Mouse (Mus musculus): ENCODE measurements at regions not wholly inside any gene's neighbourhood (a gene's known extent, or its start where the extent isn't known, plus 50 kb on each side); places are given as distances from the start of the nearest gene placed in this dataset.

DNA sequence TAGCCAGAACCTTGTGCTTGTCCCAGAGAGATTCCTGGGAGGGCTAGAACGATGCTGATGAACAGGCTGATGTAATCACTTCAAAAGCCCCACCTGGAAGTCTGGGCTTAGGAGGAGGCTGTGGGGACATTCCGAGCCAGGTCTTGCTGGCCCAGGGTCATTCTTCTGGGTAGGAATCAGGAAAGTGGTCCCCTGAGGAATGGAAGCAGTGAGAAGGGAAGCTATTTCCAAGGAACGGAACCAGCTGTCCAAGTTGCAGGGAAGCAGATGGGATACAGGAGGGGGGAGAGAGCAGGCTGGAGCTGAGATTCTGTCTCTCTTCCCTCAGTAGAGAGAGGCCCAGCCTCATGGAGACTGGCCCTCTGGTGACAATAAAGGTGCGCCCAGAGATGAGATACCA, 243.9 kb downstream of the Tcf7l2 start:
- no peak overlapping the region for H3K27ac ChIP-seq (ENCODE audit: low read depth, low read length)
- ATAC-seq (replicated peaks; ENCODE audit: low FRiP score) (no peak), DNase-seq (ENCODE audit: low spot score) (no peak)
- H3K4me3 ChIP-seq (ENCODE audit: low read depth, low read length), result no peak overlapping the region
- H3K4me1 ChIP-seq (replicated peaks; ENCODE audit: control insufficient read depth, insufficient read depth, low read length), result no peaks in the 10 kb centered on the region
- no peaks in the 10 kb centered on the region for H3K27me3 ChIP-seq (replicated peaks; ENCODE audit: control insufficient read depth, insufficient read depth, low read length)
- no peaks in the 10 kb centered on the region for H3K9me3 ChIP-seq (ENCODE audit: control insufficient read depth, low read length)
- no peaks in the 10 kb centered on the region for H3K36me3 ChIP-seq (ENCODE audit: control insufficient read depth, insufficient read depth, low read length)
- 81% methylated on average over 4 of the region's 4 CpGs for WGBS
- H3K9ac ChIP-seq (ENCODE audit: low read depth, low read length), result no peak overlapping the region
- H3K4me2 ChIP-seq, result no peak overlapping the region

DNA sequence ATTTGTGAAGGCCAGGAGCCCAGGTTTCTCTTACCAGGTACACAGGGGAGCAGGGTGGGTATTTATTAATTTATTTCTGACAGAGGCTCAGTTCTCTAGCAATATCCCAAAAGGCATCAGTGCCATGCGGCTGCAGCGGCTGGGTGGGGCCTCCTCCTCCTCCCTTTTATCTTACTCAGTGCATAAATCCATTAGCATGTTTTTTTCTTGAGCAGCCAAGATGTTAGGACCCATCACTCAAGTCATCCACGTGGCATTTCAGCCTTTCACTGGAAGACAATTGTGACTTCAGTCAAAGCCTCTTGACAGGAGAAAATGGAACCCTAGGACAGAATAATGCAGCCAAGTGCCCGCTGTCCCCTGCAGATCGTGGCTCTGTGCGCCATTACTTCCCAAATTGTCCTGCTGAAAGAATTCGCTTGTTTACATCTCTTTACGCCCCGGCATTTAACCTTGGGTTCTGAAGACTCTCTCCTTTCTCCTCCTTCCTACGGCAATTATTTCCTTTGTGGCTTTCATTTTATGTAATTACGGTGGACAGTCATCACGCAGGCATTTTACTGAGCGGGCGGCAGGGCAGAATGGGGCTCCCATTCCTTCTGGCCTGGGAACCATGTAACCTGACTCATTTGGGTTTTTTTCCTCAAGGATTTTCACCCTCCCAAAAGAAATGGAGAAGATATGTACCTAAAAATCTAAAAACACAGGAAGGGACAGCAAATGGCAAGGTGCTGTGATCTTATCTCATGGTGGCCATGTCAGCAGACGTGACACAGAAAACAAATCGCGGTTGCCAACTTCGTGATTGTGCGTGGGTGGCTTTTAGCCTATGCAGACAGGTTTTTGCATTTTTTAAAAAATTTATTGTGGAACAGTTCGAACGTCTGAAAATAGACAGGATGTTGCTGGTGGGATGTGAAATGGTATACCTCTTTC, 250.4 kb downstream of the Tcf7l2 start:
- WGBS, result 82% methylated on average over 21 of the region's 21 CpGs
- H3K4me1 ChIP-seq (replicated peaks; ENCODE audit: control insufficient read depth, insufficient read depth, low read length), result no peaks in the 10 kb centered on the region; the same call in none of the 2 replicates
- H3K36me3 ChIP-seq (ENCODE audit: control insufficient read depth, insufficient read depth, low read length), result no peaks in the 10 kb centered on the region
- no peak overlapping the region for H3K4me2 ChIP-seq
- 0 out of 2 replicates have a peak, but pooled peaks cover 2% of the 10 kb centered on the region for H3K27me3 ChIP-seq (replicated peaks; ENCODE audit: control insufficient read depth, insufficient read depth, low read length)
- ATAC-seq (replicated peaks; ENCODE audit: low FRiP score), result no peak
- no peak overlapping the region for H3K27ac ChIP-seq (ENCODE audit: low read depth, low read length)
- H3K9me3 ChIP-seq (ENCODE audit: control insufficient read depth, low read length), result no peaks in the 10 kb centered on the region
- no peak for DNase-seq (ENCODE audit: low spot score)
- H3K9ac ChIP-seq (ENCODE audit: low read depth, low read length), result no peak overlapping the region
- no peak overlapping the region for H3K4me3 ChIP-seq (ENCODE audit: low read depth, low read length)

DNA sequence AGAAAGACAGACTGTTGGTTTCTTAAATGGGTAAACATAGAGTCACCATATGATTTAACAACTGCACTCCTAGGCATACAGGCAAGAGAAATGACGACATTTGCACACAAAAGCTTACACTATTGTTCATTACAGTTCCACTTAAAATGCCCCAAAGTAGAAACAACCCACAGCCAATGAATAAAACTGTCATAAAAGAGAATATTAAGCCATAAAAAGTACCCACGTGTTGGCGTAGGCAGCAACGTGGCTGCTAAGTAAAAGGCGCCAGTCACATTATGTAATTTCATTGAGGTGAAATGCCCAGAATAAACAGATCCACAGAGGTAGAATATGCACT, 251.1 kb downstream of the Tcf7l2 start:
- no peak overlapping the region for H3K4me3 ChIP-seq (ENCODE audit: low read depth, low read length)
- no peaks in the 10 kb centered on the region for H3K36me3 ChIP-seq (ENCODE audit: control insufficient read depth, insufficient read depth, low read length)
- H3K27ac ChIP-seq (ENCODE audit: low read depth, low read length), result no peak overlapping the region
- WGBS, result 80% methylated on average over 5 of the region's 5 CpGs
- no peaks in the 10 kb centered on the region for H3K9me3 ChIP-seq (ENCODE audit: control insufficient read depth, low read length)
- DNase-seq (ENCODE audit: low spot score) (no peak), ATAC-seq (replicated peaks; ENCODE audit: low FRiP score) (no peak)
- H3K4me2 ChIP-seq, result no peak overlapping the region
- H3K27me3 ChIP-seq (replicated peaks; ENCODE audit: control insufficient read depth, insufficient read depth, low read length), result 0 out of 2 replicates have a peak, but pooled peaks cover 2% of the 10 kb centered on the region
- H3K4me1 ChIP-seq (replicated peaks; ENCODE audit: control insufficient read depth, insufficient read depth, low read length), result no peaks in the 10 kb centered on the region; the same call in none of the 2 replicates
- no peak overlapping the region for H3K9ac ChIP-seq (ENCODE audit: low read depth, low read length)

DNA sequence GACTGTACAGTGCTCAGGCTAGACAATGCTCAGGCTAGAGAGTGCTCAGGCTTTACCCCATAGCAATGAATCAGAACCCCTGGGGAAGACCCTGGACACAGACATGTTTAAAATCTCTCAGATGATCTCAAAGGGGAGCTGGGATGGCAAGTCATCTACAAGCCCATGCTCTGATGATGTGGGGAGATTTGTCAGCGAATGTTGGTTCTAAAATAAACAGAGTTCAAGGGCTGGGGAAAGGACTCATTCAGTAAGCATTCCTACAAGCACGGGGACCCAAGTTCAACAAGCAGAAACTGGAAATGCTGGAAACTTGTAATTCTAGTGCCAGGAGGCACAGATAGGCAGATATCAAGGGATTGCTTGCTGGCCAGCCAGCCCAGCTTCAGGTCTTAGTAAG, 254.1 kb downstream of the Tcf7l2 start:
- ATAC-seq (replicated peaks; ENCODE audit: low FRiP score) (no peak), DNase-seq (ENCODE audit: low spot score) (no peak)
- no peak overlapping the region for H3K4me2 ChIP-seq
- H3K36me3 ChIP-seq (ENCODE audit: control insufficient read depth, insufficient read depth, low read length), result no peaks in the 10 kb centered on the region
- H3K27ac ChIP-seq (ENCODE audit: low read depth, low read length), result no peak overlapping the region
- WGBS, result 69% methylated on average over 2 of the region's 2 CpGs
- H3K4me1 ChIP-seq (replicated peaks; ENCODE audit: control insufficient read depth, insufficient read depth, low read length), result no peaks in the 10 kb centered on the region; the same call in none of the 2 replicates
- H3K9ac ChIP-seq (ENCODE audit: low read depth, low read length), result no peak overlapping the region
- H3K9me3 ChIP-seq (ENCODE audit: control insufficient read depth, low read length), result no peaks in the 10 kb centered on the region
- 0 out of 2 replicates have a peak, but pooled peaks cover 2% of the 10 kb centered on the region for H3K27me3 ChIP-seq (replicated peaks; ENCODE audit: control insufficient read depth, insufficient read depth, low read length)
- H3K4me3 ChIP-seq (ENCODE audit: low read depth, low read length), result no peak overlapping the region

DNA sequence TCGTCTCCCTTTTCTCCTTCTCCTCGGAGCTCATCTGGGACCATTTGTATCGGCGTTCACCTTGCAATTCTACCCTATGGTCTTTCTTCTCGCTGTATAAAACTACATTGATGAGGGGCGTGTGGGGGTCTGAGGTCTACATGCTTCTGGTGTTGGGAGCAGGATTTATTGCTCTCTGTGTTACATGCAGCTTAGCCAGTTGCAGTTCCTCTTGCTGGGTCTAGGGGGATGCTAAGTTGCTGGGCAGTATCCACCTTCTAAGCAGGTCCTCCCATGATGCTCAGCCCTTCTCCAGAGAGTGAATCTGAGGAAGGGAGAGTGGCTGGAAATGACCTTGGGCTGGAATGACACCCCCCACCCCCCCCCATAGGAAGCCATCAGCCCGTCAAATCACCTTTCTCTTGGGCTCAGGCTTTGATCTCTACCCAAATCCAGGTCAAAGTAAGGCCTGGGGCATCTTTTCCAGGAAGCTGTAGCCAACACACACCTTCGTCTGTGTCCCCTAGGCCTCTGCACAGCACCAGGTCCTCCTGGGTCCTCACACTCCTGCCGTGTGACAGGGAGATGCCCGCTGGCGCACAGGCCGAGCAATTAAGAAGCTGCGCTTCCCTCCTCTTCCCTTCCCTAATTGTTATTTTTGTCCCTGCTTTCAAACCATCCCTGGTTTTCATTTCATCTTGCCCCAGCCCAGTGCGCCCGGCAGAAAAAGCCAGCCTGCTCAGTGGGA, 257.0 kb downstream of the Tcf7l2 start:
- Histone ChIP-seq H3K27ac (ENCODE audit: low read depth, low read length) (no peak overlapping the region), H3K4me2 (no peak overlapping the region), H3K4me3 (ENCODE audit: low read depth, low read length) (no peak overlapping the region), H3K36me3 (ENCODE audit: control insufficient read depth, insufficient read depth, low read length) (no peaks in the 10 kb centered on the region), H3K9me3 (ENCODE audit: control insufficient read depth, low read length) (no peaks in the 10 kb centered on the region), H3K9ac (ENCODE audit: low read depth, low read length) (no peak overlapping the region), H3K27me3 (replicated peaks; ENCODE audit: control insufficient read depth, insufficient read depth, low read length) (no peaks in the 10 kb centered on the region), H3K4me1 (replicated peaks; ENCODE audit: control insufficient read depth, insufficient read depth, low read length) (no peaks in the 10 kb centered on the region)
- ATAC-seq (replicated peaks; ENCODE audit: low FRiP score) (no peak), DNase-seq (ENCODE audit: low spot score) (no peak)
- WGBS, result 83% methylated on average over 15 of the region's 15 CpGs

DNA sequence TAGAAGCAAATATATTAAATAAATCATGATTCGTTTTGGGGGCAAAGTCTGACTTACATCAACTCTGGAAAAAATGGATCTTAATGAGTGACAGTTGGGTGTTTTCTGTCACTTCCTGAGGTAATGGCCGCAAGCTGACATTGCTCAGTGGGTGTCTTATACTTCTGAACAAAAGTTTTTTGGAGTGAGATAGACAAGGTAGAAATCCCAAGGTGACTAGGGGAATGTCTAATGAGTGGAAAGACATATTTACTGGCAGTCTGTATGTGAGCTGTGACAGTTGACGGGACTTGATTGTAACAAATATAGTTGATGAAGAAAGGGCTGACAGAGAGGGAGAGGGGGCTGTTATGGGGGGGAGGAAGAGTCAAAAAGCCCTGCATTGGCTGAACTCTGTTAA, 257.8 kb downstream of the Tcf7l2 start:
- Histone ChIP-seq H3K4me1 (replicated peaks; ENCODE audit: control insufficient read depth, insufficient read depth, low read length) (no peaks in the 10 kb centered on the region), H3K4me2 (no peak overlapping the region), H3K4me3 (ENCODE audit: low read depth, low read length) (no peak overlapping the region), H3K9me3 (ENCODE audit: control insufficient read depth, low read length) (no peaks in the 10 kb centered on the region), H3K9ac (ENCODE audit: low read depth, low read length) (no peak overlapping the region), H3K36me3 (ENCODE audit: control insufficient read depth, insufficient read depth, low read length) (no peaks in the 10 kb centered on the region), H3K27me3 (replicated peaks; ENCODE audit: control insufficient read depth, insufficient read depth, low read length) (no peaks in the 10 kb centered on the region), H3K27ac (ENCODE audit: low read depth, low read length) (no peak overlapping the region)
- 78% methylated on average over 3 of the region's 3 CpGs for WGBS
- ATAC-seq (replicated peaks; ENCODE audit: low FRiP score), result no peak
- no peak for DNase-seq (ENCODE audit: low spot score)

DNA sequence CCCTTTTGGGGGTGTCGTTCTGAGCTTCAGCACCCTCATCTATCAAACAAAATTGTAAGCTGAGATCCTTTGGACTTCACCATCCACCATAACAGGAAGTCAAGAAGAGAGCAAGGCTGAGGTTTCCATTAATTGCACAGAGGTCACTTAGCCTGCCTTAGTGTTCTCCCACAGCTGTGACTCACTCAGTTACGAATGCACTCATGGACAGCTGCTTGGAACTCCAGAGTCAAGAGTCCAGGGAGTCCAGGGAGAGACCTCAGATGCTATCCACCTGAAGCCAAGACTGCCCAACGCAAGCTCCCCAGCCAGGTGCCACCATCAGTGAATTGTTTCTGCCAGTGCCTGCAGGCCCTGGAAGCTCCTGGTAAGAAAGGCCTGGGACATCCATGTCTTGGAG, 259.8 kb downstream of the Tcf7l2 start:
- Histone ChIP-seq H3K4me3 (ENCODE audit: low read depth, low read length) (no peak overlapping the region), H3K4me1 (replicated peaks; ENCODE audit: control insufficient read depth, insufficient read depth, low read length) (no peaks in the 10 kb centered on the region), H3K27ac (ENCODE audit: low read depth, low read length) (no peak overlapping the region), H3K4me2 (no peak overlapping the region), H3K9me3 (ENCODE audit: control insufficient read depth, low read length) (no peaks in the 10 kb centered on the region), H3K9ac (ENCODE audit: low read depth, low read length) (no peak overlapping the region), H3K27me3 (replicated peaks; ENCODE audit: control insufficient read depth, insufficient read depth, low read length) (no peaks in the 10 kb centered on the region), H3K36me3 (ENCODE audit: control insufficient read depth, insufficient read depth, low read length) (no peaks in the 10 kb centered on the region)
- WGBS, result 83% methylated on average over 3 of the region's 3 CpGs
- ATAC-seq (replicated peaks; ENCODE audit: low FRiP score) (no peak), DNase-seq (ENCODE audit: low spot score) (no peak)

DNA sequence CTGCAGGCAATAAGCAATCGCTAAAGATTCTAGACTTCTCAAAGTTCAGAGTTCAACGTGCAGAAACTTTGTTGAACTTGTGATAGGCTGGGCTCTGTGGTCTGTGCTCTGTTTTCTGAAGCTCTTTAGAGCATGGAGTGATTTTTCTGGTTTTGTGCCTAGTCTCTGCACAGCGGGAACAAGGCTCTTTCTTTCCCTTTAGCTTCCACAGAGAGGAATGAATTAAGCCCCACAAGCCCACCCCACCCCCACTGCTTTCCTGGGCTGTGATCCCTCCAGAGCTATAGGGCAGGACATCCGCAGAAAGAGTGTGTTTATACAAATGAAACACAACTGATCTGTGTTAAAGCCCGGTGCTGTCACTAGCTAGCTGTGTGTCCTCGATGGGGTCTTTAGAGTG, 264.3 kb downstream of the Tcf7l2 start:
- no peaks in the 10 kb centered on the region for H3K9me3 ChIP-seq (ENCODE audit: control insufficient read depth, low read length)
- no peak overlapping the region for H3K4me2 ChIP-seq
- H3K4me1 ChIP-seq (replicated peaks; ENCODE audit: control insufficient read depth, insufficient read depth, low read length), result no peaks in the 10 kb centered on the region
- ATAC-seq (replicated peaks; ENCODE audit: low FRiP score), result no peak
- WGBS, result 61% methylated on average over 6 of the region's 6 CpGs
- no peak overlapping the region for H3K4me3 ChIP-seq (ENCODE audit: low read depth, low read length)
- no peak overlapping the region for H3K9ac ChIP-seq (ENCODE audit: low read depth, low read length)
- no peaks in the 10 kb centered on the region for H3K36me3 ChIP-seq (ENCODE audit: control insufficient read depth, insufficient read depth, low read length)
- H3K27ac ChIP-seq (ENCODE audit: low read depth, low read length), result no peak overlapping the region
- H3K27me3 ChIP-seq (replicated peaks; ENCODE audit: control insufficient read depth, insufficient read depth, low read length), result no peaks in the 10 kb centered on the region
- no peak for DNase-seq (ENCODE audit: low spot score)

All from liver, embryonic 11.5 days (tissue).